Mouse (Mus musculus) olfactory bulb, adult 2 months (tissue): ENCODE measurements around the gene Cd209g.

Source experiments
- CTCF ChIP-seq: fragments of 200-500 bp; IDR thresholded peaks from 2 replicates; pipeline ENCODE4 v1.5.1; 2012; ENCODE audit warnings: low read depth, mild to moderate bottlenecking, low read length, moderate library complexity; ENCODE audit not compliant: insufficient read depth
- POLR2A ChIP-seq: fragments of 200-500 bp; IDR thresholded peaks from 2 replicates; pipeline ENCODE4 v1.6.1; 2012; ENCODE audit warnings: mild to moderate bottlenecking, low read depth, low read length, moderate library complexity; ENCODE audit not compliant: insufficient read depth

DNA sequence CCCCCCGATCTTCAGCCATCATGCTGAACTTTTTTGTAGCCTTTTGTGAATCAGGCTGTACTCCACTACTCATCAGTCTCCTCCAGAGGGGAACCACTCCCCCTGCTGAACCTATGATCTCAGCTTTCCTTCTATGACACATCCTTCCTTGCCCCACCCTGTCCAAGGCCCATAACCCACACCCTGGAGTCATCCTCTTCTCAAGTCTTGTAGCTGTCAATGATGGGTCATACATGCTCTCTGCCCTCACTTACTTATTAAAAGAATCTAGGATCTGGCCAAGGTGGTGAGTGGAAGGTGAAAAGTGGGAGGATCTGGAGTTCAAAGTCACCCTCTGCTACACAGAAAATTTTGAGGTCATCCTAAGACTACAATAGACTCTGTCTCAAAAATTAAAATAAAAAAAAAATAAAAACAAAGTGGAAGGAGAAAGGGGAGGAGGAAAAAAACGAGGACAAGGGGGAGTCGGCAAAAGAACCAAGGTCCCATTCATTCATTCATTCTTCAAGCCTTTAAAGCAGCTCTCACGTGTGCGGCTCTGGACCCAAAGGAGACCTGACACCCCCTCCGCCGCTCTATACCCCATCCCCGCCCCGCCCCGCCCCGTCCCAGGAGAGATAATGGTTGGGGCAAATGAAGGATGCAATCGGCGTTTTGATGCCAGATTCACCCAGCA is 31.4 kb downstream of the Cd209g start:
- TF ChIP-seq CTCF (no peak), POLR2A (no peak)
